Mouse (Mus musculus) kidney, embryonic 14.5 days (tissue): Measurements from ENCODE around the gene Dag1. TPM values are rescaled to one million over a fixed set of nuclear protein-coding genes. Genes with fewer than 3 reads are reported as not detected.

ENCODE experiments used
- ATAC-seq: fragments of 200-750 bp; cut with Nextera tagmentation; 2 replicates; pipeline ENCODE4 v1.8.0; 2017; ENCODE audit warnings: moderate number of reproducible peaks, mild to moderate bottlenecking, moderate TSS enrichment, moderate library complexity; ENCODE audit not compliant: low FRiP score, low TSS enrichment
- H3K27ac ChIP-seq: fragments of 300-500 bp; sonication (generic); 2 replicates; pipeline ENCODE4 v1.5.1; 2014; ENCODE audit warnings: low read depth, mild to moderate bottlenecking, low read length, moderate library complexity, mixed read lengths
- H3K27me3 ChIP-seq: fragments of 300-500 bp; sonication (generic); 2 replicates; pipeline ENCODE4 v1.6.1; 2014; ENCODE audit warnings: mild to moderate bottlenecking, low read length; ENCODE audit not compliant: control insufficient read depth, insufficient read depth
- H3K36me3 ChIP-seq: fragments of 300-500 bp; sonication (generic); 2 replicates; pipeline ENCODE4 v1.6.1; 2014; ENCODE audit warnings: low read length, mixed read lengths; ENCODE audit not compliant: control insufficient read depth, insufficient read depth
- H3K4me1 ChIP-seq: fragments of 300-500 bp; sonication (generic); 2 replicates; pipeline ENCODE4 v1.6.1; 2014; ENCODE audit warnings: low read length, mixed read lengths; ENCODE audit not compliant: control insufficient read depth, insufficient read depth
- H3K4me2 ChIP-seq: fragments of 300-500 bp; sonication (generic); replicated peaks from 2 replicates; pipeline ENCODE4 v1.6.1; 2014; ENCODE audit warnings: low read depth, mild to moderate bottlenecking, low read length
- H3K4me3 ChIP-seq: fragments of 300-500 bp; sonication (generic); 2 replicates; pipeline ENCODE4 v1.5.1; 2014; ENCODE audit warnings: mild to moderate bottlenecking, low read length
- H3K9ac ChIP-seq: fragments of 300-500 bp; sonication (generic); 2 replicates; pipeline ENCODE4 v1.6.1; 2014; ENCODE audit warnings: low read depth, mild to moderate bottlenecking, low read length, moderate library complexity
- H3K9me3 ChIP-seq: fragments of 300-500 bp; sonication (generic); 2 replicates; pipeline ENCODE4 v1.6.1; 2016; ENCODE audit warnings: low read length; ENCODE audit not compliant: control insufficient read depth
- WGBS: fragments of 180-500 bp; shearing (Covaris S2); extraction: QIAGEN DNeasy Blood & Tissue Kit; methylation state at CpG from one replicate; pipeline ENCODE4 v1.1.7; 2014; 5-methylcytosine and 5-hydroxymethylcytosine counted together
- polyA plus RNA-seq: library from polyadenylated mRNA; unstranded; fragments of >200 nt; fragmentation: Nextera tagmentation; extraction: Ambion mirVana; gene quantifications from 2 replicates; pipeline ENCODE4 v1.2.1, GENCODE M21; 2014

Dag1 gene
- polyA plus RNA-seq, 1 experiment from 2014 or later: 129 TPM

DNA sequence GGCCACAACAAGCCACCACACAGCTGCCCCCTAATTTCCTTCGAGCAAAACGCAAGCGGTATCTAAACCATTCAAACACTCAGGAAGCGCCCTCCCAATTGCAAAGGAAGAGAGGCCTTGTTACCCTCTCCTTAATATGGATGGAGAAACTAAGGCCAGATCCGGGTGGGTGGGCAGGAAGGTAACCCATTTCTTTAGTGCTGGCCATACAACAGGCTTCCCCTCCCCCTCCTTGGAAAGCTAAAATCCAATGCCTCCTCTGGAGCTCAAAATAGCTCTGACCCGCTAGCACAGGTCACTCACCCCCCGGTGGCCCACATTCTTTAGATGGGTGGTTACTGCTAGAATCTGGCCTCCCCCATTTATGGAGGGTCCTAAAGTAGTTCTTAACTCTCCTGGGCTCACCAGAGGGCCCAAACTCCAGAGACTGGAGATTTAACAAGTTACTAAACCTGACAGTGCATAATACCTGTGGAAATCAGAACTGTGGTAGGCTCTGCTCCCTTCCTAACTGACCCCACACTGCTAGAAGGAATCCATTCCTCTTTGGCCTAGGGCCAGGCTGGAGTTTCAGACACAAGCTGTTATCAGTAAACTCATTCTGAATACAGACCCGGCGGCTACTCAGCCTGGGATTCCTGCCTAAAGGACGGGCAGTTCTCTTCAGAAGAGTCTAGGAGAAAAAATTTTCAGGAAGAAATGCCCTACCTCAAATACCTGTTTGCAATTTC, 598 bp upstream of the Dag1 start:
- Histone ChIP-seq H3K27ac (peak overlapping the region; percentile 73), H3K9ac (peak overlapping the region; percentile 93; the same call in 1 of the 2 replicates), H3K9me3 (no peaks in the 10 kb centered on the region), H3K36me3 (no peaks in the 10 kb centered on the region), H3K4me1 (peaks cover 29% of the 10 kb centered on the region), H3K27me3 (no peaks in the 10 kb centered on the region), H3K4me3 (peak overlapping the region; percentile 92), H3K4me2 (peak overlapping the region; percentile 69)
- 12% methylated on average over 10 of the region's 10 CpGs for WGBS
- no peak; the same call in none of the 2 replicates for ATAC-seq

GRCm38 (mm10) chr9:108263131-108263681, 552 bp downstream of the Dag1 start:
- ATAC-seq: peak; percentile 49
- Histone ChIP-seq H3K9me3 (no peaks in the 10 kb centered on the region), H3K4me3 (peak overlapping the region; percentile 92), H3K36me3 (no peaks in the 10 kb centered on the region), H3K27me3 (no peaks in the 10 kb centered on the region), H3K9ac (peak overlapping the region; percentile 93), H3K4me1 (peaks cover 29% of the 10 kb centered on the region), H3K4me2 (peak overlapping the region; percentile 69), H3K27ac (peak overlapping the region; percentile 93)
- under 1% methylated on average over 55 of the region's 62 CpGs for WGBS

GRCm38 (mm10) chr9:108262494-108263049, 1.2 kb downstream of the Dag1 start:
- peak overlapping the region; percentile 69 for H3K4me2 ChIP-seq
- WGBS: 36% methylated on average over 11 of the region's 11 CpGs
- no peaks in the 10 kb centered on the region for H3K9me3 ChIP-seq
- H3K36me3 ChIP-seq: no peaks in the 10 kb centered on the region
- H3K9ac ChIP-seq: peak overlapping the region; percentile 93
- peak overlapping the region; percentile 92 for H3K4me3 ChIP-seq
- H3K4me1 ChIP-seq: peaks cover 29% of the 10 kb centered on the region
- no peak for ATAC-seq
- H3K27ac ChIP-seq: peak overlapping the region; percentile 93; the same call in 1 of the 2 replicates
- no peaks in the 10 kb centered on the region for H3K27me3 ChIP-seq

- WGBS: 58% methylated on average over 7 of the region's 7 CpGs
- ATAC-seq: no peak
- no peaks in the 10 kb centered on the region for H3K9me3 ChIP-seq
- H3K27me3 ChIP-seq: no peaks in the 10 kb centered on the region
- H3K9ac ChIP-seq: no peak overlapping the region
- no peaks in the 10 kb centered on the region for H3K36me3 ChIP-seq
- H3K4me2 ChIP-seq: peak overlapping the region; percentile 69
- H3K27ac ChIP-seq: no peak overlapping the region; the same call in 1 of the 2 replicates
- peaks cover 29% of the 10 kb centered on the region for H3K4me1 ChIP-seq
- peak overlapping the region; percentile 92 for H3K4me3 ChIP-seq
Measured at GRCm38 (mm10) chr9:108261865-108262264, 1.9 kb downstream of the Dag1 start.

GRCm38 (mm10) chr9:108260526-108260925, 3.2 kb downstream of the Dag1 start:
- H3K4me3 ChIP-seq: no peak overlapping the region
- H3K27me3 ChIP-seq: no peaks in the 10 kb centered on the region
- WGBS: 79% methylated on average over 4 of the region's 4 CpGs
- no peak overlapping the region for H3K9ac ChIP-seq
- ATAC-seq: no peak
- H3K36me3 ChIP-seq: no peaks in the 10 kb centered on the region
- peaks cover 29% of the 10 kb centered on the region for H3K4me1 ChIP-seq
- H3K27ac ChIP-seq: no peak overlapping the region
- no peaks in the 10 kb centered on the region for H3K9me3 ChIP-seq
- no peak overlapping the region for H3K4me2 ChIP-seq

DNA sequence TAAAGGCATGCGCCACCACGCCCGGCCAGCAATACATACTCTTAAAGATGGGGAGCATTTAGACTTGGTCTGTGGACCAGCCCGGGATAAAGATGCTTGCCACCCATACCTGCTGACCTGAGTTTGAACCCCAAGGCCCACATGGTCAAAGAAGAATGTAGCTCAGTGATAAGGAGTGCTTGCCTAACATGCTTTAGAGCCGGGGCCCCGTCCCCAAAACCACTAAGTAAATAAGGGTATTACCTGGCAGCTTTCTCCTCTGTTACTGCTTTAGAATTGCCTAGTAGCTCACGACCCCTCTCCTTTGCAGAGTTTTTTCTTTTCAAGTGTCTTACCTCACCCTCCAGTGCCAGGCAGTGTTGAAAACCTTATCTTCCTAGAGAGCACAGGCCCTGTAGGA, 11.0 kb downstream of the Dag1 start:
- Histone ChIP-seq H3K27ac (no peak overlapping the region), H3K4me1 (no peaks in the 10 kb centered on the region), H3K4me3 (no peak overlapping the region), H3K27me3 (no peaks in the 10 kb centered on the region), H3K36me3 (peaks cover 29% of the 10 kb centered on the region), H3K9ac (no peak overlapping the region), H3K4me2 (no peak overlapping the region), H3K9me3 (no peaks in the 10 kb centered on the region)
- ATAC-seq: no peak
- WGBS: 95% methylated on average over 7 of the region's 7 CpGs

- H3K4me2 ChIP-seq: no peak overlapping the region
- H3K36me3 ChIP-seq: peaks cover 29% of the 10 kb centered on the region
- WGBS: 95% methylated on average over 6 of the region's 6 CpGs
- no peak overlapping the region for H3K9ac ChIP-seq
- ATAC-seq: no peak
- no peak overlapping the region for H3K4me3 ChIP-seq
- H3K4me1 ChIP-seq: no peaks in the 10 kb centered on the region
- H3K27ac ChIP-seq: no peak overlapping the region
- H3K9me3 ChIP-seq: no peaks in the 10 kb centered on the region
- H3K27me3 ChIP-seq: no peaks in the 10 kb centered on the region
Measured at GRCm38 (mm10) chr9:108251877-108252276, 11.9 kb downstream of the Dag1 start.

GRCm38 (mm10) chr9:108248957-108249356, 14.8 kb downstream of the Dag1 start:
- 61% methylated on average over 5 of the region's 5 CpGs for WGBS
- Histone ChIP-seq H3K27ac (no peak overlapping the region), H3K4me3 (no peak overlapping the region), H3K36me3 (peaks cover 42% of the 10 kb centered on the region), H3K9ac (no peak overlapping the region), H3K4me2 (no peak overlapping the region), H3K9me3 (no peaks in the 10 kb centered on the region), H3K4me1 (no peaks in the 10 kb centered on the region), H3K27me3 (no peaks in the 10 kb centered on the region)
- no peak for ATAC-seq

DNA sequence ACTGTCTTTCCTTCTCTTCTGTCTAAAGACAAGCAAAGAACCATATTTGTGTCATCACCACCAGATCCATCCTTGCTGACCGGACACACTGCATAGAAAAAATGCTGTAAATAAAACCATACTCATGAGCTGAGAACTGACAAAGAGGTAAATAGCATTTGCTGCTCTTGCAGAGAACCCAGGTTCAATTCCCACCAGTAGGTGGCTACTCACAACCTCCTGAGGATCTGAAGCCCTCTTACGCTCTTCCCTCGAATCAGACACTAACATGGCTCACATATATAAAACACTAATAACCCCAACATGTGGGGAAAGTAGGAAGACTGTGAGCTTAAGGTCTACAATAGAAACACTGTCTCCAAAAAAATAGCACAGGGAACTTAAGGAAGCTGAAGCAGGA, 18.8 kb downstream of the Dag1 start:
- H3K4me2 ChIP-seq: no peak overlapping the region
- H3K4me1 ChIP-seq: peaks cover 4% of the 10 kb centered on the region; the same call in 1 of the 2 replicates
- H3K4me3 ChIP-seq: no peak overlapping the region
- H3K27me3 ChIP-seq: no peaks in the 10 kb centered on the region
- no peak overlapping the region for H3K27ac ChIP-seq
- H3K9me3 ChIP-seq: no peaks in the 10 kb centered on the region
- H3K9ac ChIP-seq: no peak overlapping the region
- H3K36me3 ChIP-seq: peaks cover 24% of the 10 kb centered on the region
- ATAC-seq: no peak
- WGBS: 79% methylated on average over 3 of the region's 3 CpGs
